Mouse (Mus musculus): ENCODE measurements at regions not wholly inside any gene's neighbourhood (a gene's known extent, or its start where the extent isn't known, plus 50 kb on each side); places are given as distances from the start of the nearest gene placed in this dataset.

- TF ChIP-seq POLR2A (IDR thresholded peaks at IDR 0.05; ENCODE audit: low read depth, low read length) = no peak
- no peak for TF ChIP-seq CTCF (conservative IDR thresholded peaks at IDR 0.05; ENCODE audit: insufficient read depth, insufficient read length, low read depth, low read length)
Measured at GRCm38 (mm10) chr9:6540178-6540700, 270.6 kb upstream of the Ddi1 start.

Measured in kidney, adult 2 months (tissue).